Mouse (Mus musculus): ENCODE results near the gene Dennd1c.

The Dennd1c gene

GRCm38 (mm10) chr17:57078336-57078735 lies at the start of gene Dennd1c:
Gene Dennd1c (minus strand): TSS chr17:57078514.
- ATAC-seq (ENCODE audit: insufficient number of reproducible peaks, low FRiP score, low TSS enrichment): no peak

- no peak for ATAC-seq (ENCODE audit: insufficient number of reproducible peaks, low FRiP score, low TSS enrichment)
These were observed 47.7 kb upstream of the Dennd1c start for GRCm38 (mm10) chr17:57125853-57126622.

GRCm38 (mm10) chr17:57124792-57125191 lies 46.5 kb upstream of the Dennd1c start:
- no peak for ATAC-seq (ENCODE audit: insufficient number of reproducible peaks, low FRiP score, low TSS enrichment)

GRCm38 (mm10) chr17:57123192-57124118 lies 45.1 kb upstream of the Dennd1c start:
- ATAC-seq (ENCODE audit: insufficient number of reproducible peaks, low FRiP score, low TSS enrichment): no peak

- no peak for ATAC-seq (ENCODE audit: insufficient number of reproducible peaks, low FRiP score, low TSS enrichment)
These were observed 43.5 kb upstream of the Dennd1c start for GRCm38 (mm10) chr17:57121856-57122255.

- ATAC-seq (ENCODE audit: insufficient number of reproducible peaks, low FRiP score, low TSS enrichment): no peak
These were observed 40.4 kb upstream of the Dennd1c start for GRCm38 (mm10) chr17:57118524-57119349.

- no peak for ATAC-seq (ENCODE audit: insufficient number of reproducible peaks, low FRiP score, low TSS enrichment)
These were observed 38.5 kb upstream of the Dennd1c start for GRCm38 (mm10) chr17:57116801-57117200.

- no peak for ATAC-seq (ENCODE audit: insufficient number of reproducible peaks, low FRiP score, low TSS enrichment)
These were observed 34.6 kb upstream of the Dennd1c start for GRCm38 (mm10) chr17:57112768-57113474.

GRCm38 (mm10) chr17:57110005-57110404 lies 31.7 kb upstream of the Dennd1c start:
- no peak for ATAC-seq (ENCODE audit: insufficient number of reproducible peaks, low FRiP score, low TSS enrichment)

GRCm38 (mm10) chr17:57108666-57109171 lies 30.4 kb upstream of the Dennd1c start:
- no peak for ATAC-seq (ENCODE audit: insufficient number of reproducible peaks, low FRiP score, low TSS enrichment)

GRCm38 (mm10) chr17:57108040-57108665 lies 29.8 kb upstream of the Dennd1c start:
- no peak for ATAC-seq (ENCODE audit: insufficient number of reproducible peaks, low FRiP score, low TSS enrichment)

- no peak for ATAC-seq (ENCODE audit: insufficient number of reproducible peaks, low FRiP score, low TSS enrichment)
These were observed 28.8 kb upstream of the Dennd1c start for GRCm38 (mm10) chr17:57107064-57107463.

- no peak for ATAC-seq (ENCODE audit: insufficient number of reproducible peaks, low FRiP score, low TSS enrichment)
These were observed 27.7 kb upstream of the Dennd1c start for GRCm38 (mm10) chr17:57106035-57106368.

- peak; percentile 75 for ATAC-seq (ENCODE audit: insufficient number of reproducible peaks, low FRiP score, low TSS enrichment)
These were observed 27.1 kb upstream of the Dennd1c start, which contains the start of gene Tnfsf9 for GRCm38 (mm10) chr17:57105181-57106034. Gene Tnfsf9 (plus strand): TSS chr17:57105325.

- ATAC-seq (ENCODE audit: insufficient number of reproducible peaks, low FRiP score, low TSS enrichment): no peak
These were observed 26.2 kb upstream of the Dennd1c start for GRCm38 (mm10) chr17:57104496-57104895.

- no peak for ATAC-seq (ENCODE audit: insufficient number of reproducible peaks, low FRiP score, low TSS enrichment)
These were observed 24.0 kb upstream of the Dennd1c start for GRCm38 (mm10) chr17:57102276-57102675.

- ATAC-seq (ENCODE audit: insufficient number of reproducible peaks, low FRiP score, low TSS enrichment): no peak
These were observed 21.5 kb upstream of the Dennd1c start for GRCm38 (mm10) chr17:57099629-57100325.

GRCm38 (mm10) chr17:57098321-57098720 lies 20.0 kb upstream of the Dennd1c start:
- no peak for ATAC-seq (ENCODE audit: insufficient number of reproducible peaks, low FRiP score, low TSS enrichment)
